Mouse (Mus musculus): ENCODE measurements at regions not wholly inside any gene's neighbourhood (a gene's known extent, or its start where the extent isn't known, plus 50 kb on each side); places are given as distances from the start of the nearest gene placed in this dataset.

GRCm38 (mm10) chr16:51842770-51843169 is 188.3 kb upstream of the Cblb start:
- TF ChIP-seq CTCF (IDR thresholded peaks at IDR 0.05; ENCODE audit: borderline replicate concordance, insufficient read depth, low read depth, low read length) = no peak
- no peak for TF ChIP-seq POLR2A (IDR thresholded peaks at IDR 0.05; ENCODE audit: borderline replicate concordance, insufficient read depth, low read length)
- Histone ChIP-seq H3K4me1 (ENCODE audit: control insufficient read depth, insufficient read depth, low read length) (peaks cover 4% of the 10 kb centered on the region; the same call in 1 of the 2 replicates), H3K27me3 (ENCODE audit: control insufficient read depth, insufficient read depth, low read length) (no peaks in the 10 kb centered on the region), H3K4me3 (replicated peaks; ENCODE audit: insufficient read depth, low read depth, low read length) (no peak overlapping the region), H3K27ac (ENCODE audit: insufficient read depth, low read length) (no peak overlapping the region)
- DNase-seq = no peak
- WGBS = 92% methylated on average over 3 of the region's 3 CpGs

- H3K27me3 ChIP-seq (ENCODE audit: control insufficient read depth, insufficient read depth, low read length) = no peaks in the 10 kb centered on the region
- peak in 1 of 2 experiments; percentile 33 for DNase-seq
- H3K4me3 ChIP-seq (replicated peaks; ENCODE audit: insufficient read depth, low read depth, low read length) = no peak overlapping the region
- peaks cover 4% of the 10 kb centered on the region; the same call in 1 of the 2 replicates for H3K4me1 ChIP-seq (ENCODE audit: control insufficient read depth, insufficient read depth, low read length)
- TF ChIP-seq POLR2A (IDR thresholded peaks at IDR 0.05; ENCODE audit: borderline replicate concordance, insufficient read depth, low read length) (no peak), CTCF (IDR thresholded peaks at IDR 0.05; ENCODE audit: borderline replicate concordance, insufficient read depth, low read depth, low read length) (no peak)
- H3K27ac ChIP-seq (ENCODE audit: insufficient read depth, low read length) = no peak overlapping the region
- 4% methylated on average over 4 of the region's 4 CpGs for WGBS
Measured at GRCm38 (mm10) chr16:51845539-51845938, 185.5 kb upstream of the Cblb start.

- H3K27ac ChIP-seq (ENCODE audit: insufficient read depth, low read length) = no peak overlapping the region
- H3K4me3 ChIP-seq (replicated peaks; ENCODE audit: insufficient read depth, low read depth, low read length) = no peak overlapping the region
- WGBS = 87% methylated on average over 4 of the region's 4 CpGs
- no peak for DNase-seq
- TF ChIP-seq POLR2A (IDR thresholded peaks at IDR 0.05; ENCODE audit: borderline replicate concordance, insufficient read depth, low read length) (no peak), CTCF (IDR thresholded peaks at IDR 0.05; ENCODE audit: borderline replicate concordance, insufficient read depth, low read depth, low read length) (no peak)
- no peaks in the 10 kb centered on the region for H3K4me1 ChIP-seq (ENCODE audit: control insufficient read depth, insufficient read depth, low read length)
- H3K27me3 ChIP-seq (ENCODE audit: control insufficient read depth, insufficient read depth, low read length) = no peaks in the 10 kb centered on the region
Measured at GRCm38 (mm10) chr16:51880711-51881110, 150.3 kb upstream of the Cblb start.

GRCm38 (mm10) chr16:51881127-51881526 is 149.9 kb upstream of the Cblb start:
- H3K4me1 ChIP-seq (ENCODE audit: control insufficient read depth, insufficient read depth, low read length) = no peaks in the 10 kb centered on the region
- H3K27me3 ChIP-seq (ENCODE audit: control insufficient read depth, insufficient read depth, low read length) = no peaks in the 10 kb centered on the region
- DNase-seq = no peak
- TF ChIP-seq CTCF (IDR thresholded peaks at IDR 0.05; ENCODE audit: borderline replicate concordance, insufficient read depth, low read depth, low read length) (no peak), POLR2A (IDR thresholded peaks at IDR 0.05; ENCODE audit: borderline replicate concordance, insufficient read depth, low read length) (no peak)
- H3K27ac ChIP-seq (ENCODE audit: insufficient read depth, low read length) = no peak overlapping the region
- WGBS = 89% methylated on average over 2 of the region's 2 CpGs
- no peak overlapping the region for H3K4me3 ChIP-seq (replicated peaks; ENCODE audit: insufficient read depth, low read depth, low read length)

GRCm38 (mm10) chr16:51883813-51884212 is 147.2 kb upstream of the Cblb start:
- no peak for DNase-seq
- WGBS = 96% methylated on average over 2 of the region's 2 CpGs
- Histone ChIP-seq H3K4me1 (ENCODE audit: control insufficient read depth, insufficient read depth, low read length) (no peaks in the 10 kb centered on the region), H3K27me3 (ENCODE audit: control insufficient read depth, insufficient read depth, low read length) (no peaks in the 10 kb centered on the region), H3K4me3 (replicated peaks; ENCODE audit: insufficient read depth, low read depth, low read length) (no peak overlapping the region), H3K27ac (ENCODE audit: insufficient read depth, low read length) (no peak overlapping the region)
- TF ChIP-seq CTCF (IDR thresholded peaks at IDR 0.05; ENCODE audit: borderline replicate concordance, insufficient read depth, low read depth, low read length) (no peak), POLR2A (IDR thresholded peaks at IDR 0.05; ENCODE audit: borderline replicate concordance, insufficient read depth, low read length) (no peak)

- 95% methylated on average over 5 of the region's 5 CpGs for WGBS
- no peak overlapping the region for H3K4me3 ChIP-seq (replicated peaks; ENCODE audit: insufficient read depth, low read depth, low read length)
- H3K4me1 ChIP-seq (ENCODE audit: control insufficient read depth, insufficient read depth, low read length) = no peaks in the 10 kb centered on the region
- TF ChIP-seq CTCF (IDR thresholded peaks at IDR 0.05; ENCODE audit: borderline replicate concordance, insufficient read depth, low read depth, low read length) = no peak
- H3K27ac ChIP-seq (ENCODE audit: insufficient read depth, low read length) = no peak overlapping the region
- no peaks in the 10 kb centered on the region for H3K27me3 ChIP-seq (ENCODE audit: control insufficient read depth, insufficient read depth, low read length)
- no peak for DNase-seq
Measured at GRCm38 (mm10) chr16:51887496-51887895, 143.5 kb upstream of the Cblb start.

- peaks cover 3% of the 10 kb centered on the region; the same call in 1 of the 2 replicates for H3K4me1 ChIP-seq (ENCODE audit: control insufficient read depth, insufficient read depth, low read length)
- WGBS = 64% methylated on average over 2 of the region's 2 CpGs
- no peak for TF ChIP-seq POLR2A (IDR thresholded peaks at IDR 0.05; ENCODE audit: borderline replicate concordance, insufficient read depth, low read length)
- TF ChIP-seq CTCF (IDR thresholded peaks at IDR 0.05; ENCODE audit: borderline replicate concordance, insufficient read depth, low read depth, low read length) = no peak
- DNase-seq = no peak
- H3K4me3 ChIP-seq (replicated peaks; ENCODE audit: insufficient read depth, low read depth, low read length) = no peak overlapping the region
- H3K27me3 ChIP-seq (ENCODE audit: control insufficient read depth, insufficient read depth, low read length) = no peaks in the 10 kb centered on the region
- H3K27ac ChIP-seq (ENCODE audit: insufficient read depth, low read length) = no peak overlapping the region
Measured at GRCm38 (mm10) chr16:51905588-51905987, 125.4 kb upstream of the Cblb start.

GRCm38 (mm10) chr16:51906686-51907085 is 124.3 kb upstream of the Cblb start:
- H3K27ac ChIP-seq (ENCODE audit: insufficient read depth, low read length) = no peak overlapping the region
- 85% methylated on average over 4 of the region's 4 CpGs for WGBS
- no peak for DNase-seq
- H3K27me3 ChIP-seq (ENCODE audit: control insufficient read depth, insufficient read depth, low read length) = no peaks in the 10 kb centered on the region
- TF ChIP-seq CTCF (IDR thresholded peaks at IDR 0.05; ENCODE audit: borderline replicate concordance, insufficient read depth, low read depth, low read length) (no peak), POLR2A (IDR thresholded peaks at IDR 0.05; ENCODE audit: borderline replicate concordance, insufficient read depth, low read length) (no peak)
- no peak overlapping the region for H3K4me3 ChIP-seq (replicated peaks; ENCODE audit: insufficient read depth, low read depth, low read length)
- H3K4me1 ChIP-seq (ENCODE audit: control insufficient read depth, insufficient read depth, low read length) = peaks cover 3% of the 10 kb centered on the region; the same call in 1 of the 2 replicates

All from cerebellum, adult 2 months (tissue).